Mouse (Mus musculus): ENCODE results near the gene Btbd18. TPM values are rescaled to one million over a fixed set of nuclear protein-coding genes. Genes with fewer than 3 reads are reported as not detected.

Gene Btbd18
- 0.06 TPM in 1 of 2 replicates, not detected in the other for polyA plus RNA-seq (2021; fragmentation: Nextera tagmentation)
- long read RNA-seq, experiment 1, result 0 reads
- long read RNA-seq, experiment 2, result 0 reads

GRCm38 (mm10) chr2:84658806-84659205 is at the start of gene Btbd18:
Gene Btbd18, plus strand, starts transcription at chr2:84659079.

GRCm38 (mm10) chr2:84650464-84651195 is 8.2 kb upstream of the Btbd18 start, which contains the start of gene Ctnnd1:
Gene Ctnnd1, minus strand, starts transcription at chr2:84650765.

GRCm38 (mm10) chr2:84670569-84670933 is 11.7 kb downstream of the Btbd18 start, which contains the start of gene Selenoh:
Gene Selenoh, minus strand, starts transcription at chr2:84670770.

GRCm38 (mm10) chr2:84677968-84678880 is 19.3 kb downstream of the Btbd18 start, which contains the start of the genes Gm28635 and Med19:
Gene Gm28635, minus strand, starts transcription at chr2:84678041.
Gene Med19, plus strand, starts transcription at chr2:84678402.

GRCm38 (mm10) chr2:84679016-84679415 is 20.1 kb downstream of the Btbd18 start, which contains the start of gene Tmx2:
Gene Tmx2, minus strand, starts transcription at chr2:84679140.

GRCm38 (mm10) chr2:84714811-84715561 is 56.1 kb downstream of the Btbd18 start, which contains the start of gene Zdhhc5:
Gene Zdhhc5, minus strand, starts transcription at chr2:84715180.

Other genes starting within 250 kb of the Btbd18 start
- 2.9 and 4.5 TPM in 2 replicates for gene Calcrl, start 233.7 kb upstream of the Btbd18 start, polyA plus RNA-seq (2021; fragmentation: Nextera tagmentation)
- gene Tfpi, start 182.3 kb upstream of the Btbd18 start, polyA plus RNA-seq (2021; fragmentation: Nextera tagmentation), result 2.7 and 3.1 TPM in 2 replicates
- gene Ctnnd1, start 8.3 kb upstream of the Btbd18 start, polyA plus RNA-seq (2021; fragmentation: Nextera tagmentation), result 5.0 and 5.6 TPM in 2 replicates
- gene Selenoh, start 11.7 kb downstream of the Btbd18 start, polyA plus RNA-seq (2021; fragmentation: Nextera tagmentation), result 94.1 and 109 TPM in 2 replicates
- not detected in 2 replicates for gene Gm28635, start 19.0 kb downstream of the Btbd18 start, polyA plus RNA-seq (2021; fragmentation: Nextera tagmentation)
- gene Med19, start 19.3 kb downstream of the Btbd18 start, polyA plus RNA-seq (2021; fragmentation: Nextera tagmentation), result 14.4 and 25.0 TPM in 2 replicates
- gene Tmx2, start 20.1 kb downstream of the Btbd18 start, polyA plus RNA-seq (2021; fragmentation: Nextera tagmentation), result 239 and 350 TPM in 2 replicates
- 5.5 and 8.0 TPM in 2 replicates for gene Zdhhc5, start 56.1 kb downstream of the Btbd18 start, polyA plus RNA-seq (2021; fragmentation: Nextera tagmentation)
- 10.4 and 10.5 TPM in 2 replicates for gene Clp1, start 68.3 kb downstream of the Btbd18 start, polyA plus RNA-seq (2021; fragmentation: Nextera tagmentation)
- 19.6 and 26.9 TPM in 2 replicates for gene Ypel4, start 75.0 kb downstream of the Btbd18 start, polyA plus RNA-seq (2021; fragmentation: Nextera tagmentation)
- 0.70 and 1.2 TPM in 2 replicates for gene Gm19426, start 84.6 kb downstream of the Btbd18 start, polyA plus RNA-seq (2021; fragmentation: Nextera tagmentation)
- gene Serping1, start 116.4 kb downstream of the Btbd18 start, polyA plus RNA-seq (2021; fragmentation: Nextera tagmentation), result 9.7 and 14.3 TPM in 2 replicates
- gene Ube2l6, start 139.7 kb downstream of the Btbd18 start, polyA plus RNA-seq (2021; fragmentation: Nextera tagmentation), result 7.5 and 12.5 TPM in 2 replicates
- gene Smtnl1, start 163.6 kb downstream of the Btbd18 start, polyA plus RNA-seq (2021; fragmentation: Nextera tagmentation), result not detected in 2 replicates
- gene Timm10, start 167.9 kb downstream of the Btbd18 start, polyA plus RNA-seq (2021; fragmentation: Nextera tagmentation), result 174 and 190 TPM in 2 replicates
- gene Slc43a1, start 179.8 kb downstream of the Btbd18 start, polyA plus RNA-seq (2021; fragmentation: Nextera tagmentation), result 0.14 and 0.29 TPM in 2 replicates
- gene Rtn4rl2, start 227.6 kb downstream of the Btbd18 start, polyA plus RNA-seq (2021; fragmentation: Nextera tagmentation), result 5.6 and 49.3 TPM in 2 replicates

All from left cerebral cortex, adult 6 months (tissue).